ENCODE assay signal across 17 mouse cellular contexts in the genomic region with DNA sequence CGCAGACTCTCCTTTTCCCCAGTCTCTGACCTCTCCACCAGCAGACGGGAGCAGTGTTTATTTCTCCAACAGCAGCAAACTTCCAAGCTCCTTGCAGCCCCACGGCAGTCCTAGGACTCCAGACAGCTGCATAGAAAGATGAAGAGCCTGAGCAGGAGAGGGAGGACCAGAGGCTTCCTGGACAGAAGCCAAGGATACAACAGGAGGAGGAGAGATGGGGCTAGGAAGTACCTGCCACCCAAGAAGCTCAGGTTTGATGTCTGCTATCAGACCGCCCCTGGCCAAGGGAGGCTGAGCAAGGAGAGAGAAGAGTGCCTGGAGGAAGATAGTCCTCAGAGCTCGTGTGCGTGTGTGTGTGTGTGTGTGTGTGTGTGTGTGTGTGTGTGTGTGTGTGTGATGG. TPM values are rescaled to one million over a fixed set of nuclear protein-coding genes. Genes with fewer than 3 reads are reported as not detected.
A peak's percentile ranks its signal among the peaks of the same experiment; 100 is the strongest.
DNase-seq lines count a peak whose midpoint lies in the region; ATAC-seq lines count a peak whose summit lies in the region.
"Had no signal": no experiment of that assay in that cellular context is flagged by ENCODE, and none has a peak within 500 bp of the region (broad histone marks: within the 10 kb centered on the region; RNA-seq: fewer than 3 reads in every experiment).

No protein-coding gene starts in this region.

- H3K27ac ChIP-seq in embryonic facial prominence, embryonic 13.5 days = no peak overlapping the region
- no peak overlapping the region for H3K27ac ChIP-seq in embryonic facial prominence, embryonic 10.5 days (replicated peaks)
- no peak overlapping the region for H3K27ac ChIP-seq in kidney, embryonic 14.5 days (ENCODE audit: low read depth, low read length)
- H3K27ac ChIP-seq in neural tube, embryonic 14.5 days (ENCODE audit: low read depth, low read length) = no peak overlapping the region
- no peak overlapping the region for H3K27ac ChIP-seq in neural tube, embryonic 15.5 days (replicated peaks)
- H3K27ac ChIP-seq: forebrain, embryonic 10.5 days; gastrocnemius, adult 2 months; limb, embryonic 12.5 days had no signal

- H3K4me1 ChIP-seq in embryonic facial prominence, embryonic 13.5 days = peaks cover 26% of the 10 kb centered on the region
- H3K4me1 ChIP-seq in embryonic facial prominence, embryonic 10.5 days = peaks cover 16% of the 10 kb centered on the region
- peaks cover 6% of the 10 kb centered on the region; the same call in 1 of the 2 replicates for H3K4me1 ChIP-seq in kidney, embryonic 14.5 days (ENCODE audit: control insufficient read depth, insufficient read depth, low read length)
- peaks cover 9% of the 10 kb centered on the region; the same call in 1 of the 2 replicates for H3K4me1 ChIP-seq in neural tube, embryonic 14.5 days (ENCODE audit: control insufficient read depth, insufficient read depth, low read length)
- H3K4me1 ChIP-seq in neural tube, embryonic 15.5 days = peaks cover 11% of the 10 kb centered on the region

- WGBS in embryonic facial prominence, embryonic 13.5 days = 47% methylated on average over 6 of the region's 6 CpGs
- WGBS in embryonic facial prominence, embryonic 10.5 days = 45% methylated on average over 6 of the region's 6 CpGs
- WGBS in kidney, embryonic 14.5 days = 26% methylated on average over 6 of the region's 6 CpGs
- WGBS in neural tube, embryonic 14.5 days = 56% methylated on average over 5 of the region's 6 CpGs
- 45% methylated on average over 6 of the region's 6 CpGs for WGBS in neural tube, embryonic 15.5 days

- H3K36me3 ChIP-seq in embryonic facial prominence, embryonic 13.5 days = no peaks in the 10 kb centered on the region
- H3K36me3 ChIP-seq in embryonic facial prominence, embryonic 10.5 days (replicated peaks) = no peaks in the 10 kb centered on the region
- H3K36me3 ChIP-seq in kidney, embryonic 14.5 days (ENCODE audit: control insufficient read depth, insufficient read depth, low read length) = no peaks in the 10 kb centered on the region
- H3K36me3 ChIP-seq in neural tube, embryonic 14.5 days (ENCODE audit: control insufficient read depth, insufficient read depth, low read length) = no peaks in the 10 kb centered on the region
- no peaks in the 10 kb centered on the region for H3K36me3 ChIP-seq in neural tube, embryonic 15.5 days
- H3K36me3 ChIP-seq: forebrain, embryonic 10.5 days; limb, embryonic 12.5 days had no signal

- H3K9me3 ChIP-seq in embryonic facial prominence, embryonic 13.5 days = no peaks in the 10 kb centered on the region
- no peaks in the 10 kb centered on the region for H3K9me3 ChIP-seq in embryonic facial prominence, embryonic 10.5 days
- no peaks in the 10 kb centered on the region for H3K9me3 ChIP-seq in kidney, embryonic 14.5 days (ENCODE audit: control insufficient read depth, low read length)
- H3K9me3 ChIP-seq in neural tube, embryonic 14.5 days (ENCODE audit: control insufficient read depth, low read length) = no peaks in the 10 kb centered on the region
- H3K9me3 ChIP-seq in neural tube, embryonic 15.5 days (replicated peaks) = no peaks in the 10 kb centered on the region
- H3K9me3 ChIP-seq: forebrain, embryonic 10.5 days; limb, embryonic 12.5 days had no signal

- no peak for DNase-seq in embryonic facial prominence, embryonic 10.5 days (ENCODE audit: low spot score)
- no peak for DNase-seq in kidney, postnatal 36 days
- no peak for DNase-seq in urinary bladder, postnatal 14 days (ENCODE audit: low spot score)
- DNase-seq in urinary bladder, adult 2 months (ENCODE audit: low spot score) = no peak
- DNase-seq: B cell, adult 2 months; cerebellum, postnatal 36 days; gastrocnemius, adult 2 months; layer of hippocampus, adult 9-11 months; right cerebral cortex, postnatal 4 days; thymus, adult 18-20 months had no signal

- 0 out of 2 replicates have a peak, but pooled peaks have one; percentile 15 for ATAC-seq in embryonic facial prominence, embryonic 13.5 days (ENCODE audit: insufficient number of reproducible peaks, insufficient read depth, low FRiP score, low TSS enrichment, low read depth)
- ATAC-seq in kidney, embryonic 14.5 days (ENCODE audit: low FRiP score, low TSS enrichment) = 0 out of 2 replicates have a peak, but pooled peaks have one; percentile 44
- 0 out of 2 replicates have a peak, but pooled peaks have one; percentile 35 for ATAC-seq in neural tube, embryonic 14.5 days (ENCODE audit: low read depth)
- ATAC-seq in neural tube, embryonic 15.5 days (ENCODE audit: low FRiP score) = no peak

- H3K9ac ChIP-seq in embryonic facial prominence, embryonic 13.5 days = no peak overlapping the region
- no peak overlapping the region for H3K9ac ChIP-seq in kidney, embryonic 14.5 days (ENCODE audit: low read depth, low read length)
- no peak overlapping the region for H3K9ac ChIP-seq in neural tube, embryonic 14.5 days (replicated peaks; ENCODE audit: low read depth, low read length)
- H3K9ac ChIP-seq in neural tube, embryonic 15.5 days (replicated peaks) = no peak overlapping the region
- H3K9ac ChIP-seq: limb, embryonic 12.5 days had no signal

- H3K4me2 ChIP-seq in embryonic facial prominence, embryonic 13.5 days = no peak overlapping the region
- no peak overlapping the region for H3K4me2 ChIP-seq in kidney, embryonic 14.5 days (replicated peaks; ENCODE audit: low read depth, low read length)
- no peak overlapping the region; the same call in 1 of the 2 replicates for H3K4me2 ChIP-seq in neural tube, embryonic 14.5 days (ENCODE audit: low read depth, low read length)
- no peak overlapping the region; the same call in 1 of the 2 replicates for H3K4me2 ChIP-seq in neural tube, embryonic 15.5 days
- H3K4me2 ChIP-seq: limb, embryonic 12.5 days had no signal

- no peak overlapping the region for H3K4me3 ChIP-seq in embryonic facial prominence, embryonic 13.5 days
- no peak overlapping the region for H3K4me3 ChIP-seq in embryonic facial prominence, embryonic 10.5 days
- H3K4me3 ChIP-seq in kidney, embryonic 14.5 days (ENCODE audit: low read length) = no peak overlapping the region
- no peak overlapping the region for H3K4me3 ChIP-seq in neural tube, embryonic 14.5 days (ENCODE audit: low read depth, low read length)
- no peak overlapping the region for H3K4me3 ChIP-seq in neural tube, embryonic 15.5 days (replicated peaks)
- H3K4me3 ChIP-seq: forebrain, embryonic 10.5 days; gastrocnemius, adult 2 months; limb, embryonic 12.5 days; megakaryocyte, embryonic 14.5 days had no signal

- H3K27me3 ChIP-seq in embryonic facial prominence, embryonic 13.5 days = no peaks in the 10 kb centered on the region
- H3K27me3 ChIP-seq in embryonic facial prominence, embryonic 10.5 days (replicated peaks; ENCODE audit: low read depth, poor library complexity, severe bottlenecking) = no peaks in the 10 kb centered on the region
- no peaks in the 10 kb centered on the region for H3K27me3 ChIP-seq in kidney, embryonic 14.5 days (ENCODE audit: control insufficient read depth, insufficient read depth, low read length)
- no peaks in the 10 kb centered on the region for H3K27me3 ChIP-seq in neural tube, embryonic 14.5 days (ENCODE audit: control insufficient read depth, insufficient read depth, low read length)
- no peaks in the 10 kb centered on the region for H3K27me3 ChIP-seq in neural tube, embryonic 15.5 days (replicated peaks)
- H3K27me3 ChIP-seq: limb, embryonic 12.5 days had no signal

RNA-seq across cellular contexts. Expression of a gene that starts 41.0 kb away (rescaled TPM):
- polyA plus RNA-seq in embryonic facial prominence, embryonic 13.5 days (2015; fragmentation: Nextera tagmentation; extraction: Ambion mirVana) = not detected in 2 replicates
- polyA plus RNA-seq in embryonic facial prominence, embryonic 10.5 days (2016; fragmentation: Nextera tagmentation; extraction: Ambion mirVana) = not detected in 2 replicates
- polyA plus RNA-seq in kidney, embryonic 14.5 days (2014; fragmentation: Nextera tagmentation; extraction: Ambion mirVana) = not detected in 2 replicates
- polyA plus RNA-seq in neural tube, embryonic 14.5 days (2014; fragmentation: Nextera tagmentation; extraction: Ambion mirVana) = not detected in 2 replicates
- polyA plus RNA-seq in neural tube, embryonic 15.5 days (2015; fragmentation: Nextera tagmentation; extraction: Ambion mirVana) = not detected in 2 replicates
- not detected in 2 replicates for polyA plus RNA-seq in urinary bladder, adult 2 months (2012; rRNA removed)
- polyA plus RNA-seq: forebrain, embryonic 10.5 days; limb, embryonic 12.5 days had no signal
